Mouse (Mus musculus) lung, postnatal 4 days (tissue): ENCODE measurements around the gene Maf.

ENCODE experiments used
- DNase-seq, 2 experiments: peaks; one replicate each; pipeline ENCODE4 v3.0.0; 2021

Maf gene

DNA sequence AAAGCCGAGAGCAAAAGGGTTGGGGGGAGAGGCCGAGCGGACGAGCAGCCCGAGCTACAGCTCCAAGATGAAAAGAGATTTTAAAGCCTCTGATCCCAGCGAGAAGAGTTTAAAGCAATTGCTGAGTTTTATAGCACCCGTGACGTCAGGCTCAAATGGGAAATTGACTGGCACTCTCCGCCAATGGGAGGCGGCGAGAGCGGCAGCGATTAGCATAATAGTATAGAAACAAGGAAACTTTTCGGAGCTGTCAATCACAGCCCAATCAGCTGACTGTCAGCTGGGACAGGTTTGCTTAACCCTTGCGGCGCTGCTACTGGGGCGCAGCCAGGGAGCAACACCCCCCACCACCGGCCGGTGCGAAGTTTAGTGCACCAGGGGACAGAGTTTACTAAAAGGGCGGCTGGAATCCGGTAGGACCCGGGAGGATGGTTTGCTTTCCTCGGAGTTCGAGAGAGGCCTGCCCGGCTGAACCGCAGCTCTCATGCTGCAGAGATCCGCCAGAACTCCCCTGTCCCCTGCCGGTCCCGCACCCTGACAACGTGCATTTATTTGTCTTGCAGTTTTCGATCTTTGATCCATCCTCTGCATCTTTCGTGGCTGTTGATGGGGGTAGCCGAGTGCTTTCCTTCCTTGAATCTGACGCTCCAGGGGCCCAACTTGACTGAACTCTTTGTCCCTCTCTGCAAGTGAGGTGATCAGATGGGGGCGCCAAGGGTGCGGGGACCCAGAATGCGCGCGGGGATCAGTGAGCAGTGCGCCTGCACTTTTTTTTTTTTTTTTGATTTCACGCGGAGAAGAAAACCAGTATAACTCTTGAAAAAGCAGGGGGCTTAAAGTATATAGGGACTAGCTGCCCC is at the start of gene Maf:
Gene Maf (minus strand): TSS at position 64 of the 860 bp plus-strand sequence.
- peak; percentile 89 to 92 for DNase-seq

- no peak for DNase-seq
Measured at GRCm38 (mm10) chr8:115756965-115757364, 49.4 kb upstream of the Maf start.

- DNase-seq = no peak
Measured at GRCm38 (mm10) chr8:115756027-115756426, 48.4 kb upstream of the Maf start.

- DNase-seq = no peak
Measured at GRCm38 (mm10) chr8:115754694-115755093, 47.1 kb upstream of the Maf start.

GRCm38 (mm10) chr8:115753801-115754200 is 46.2 kb upstream of the Maf start:
- peak; percentile 28 to 55 for DNase-seq

GRCm38 (mm10) chr8:115747426-115747825 is 39.8 kb upstream of the Maf start:
- DNase-seq = no peak

DNA sequence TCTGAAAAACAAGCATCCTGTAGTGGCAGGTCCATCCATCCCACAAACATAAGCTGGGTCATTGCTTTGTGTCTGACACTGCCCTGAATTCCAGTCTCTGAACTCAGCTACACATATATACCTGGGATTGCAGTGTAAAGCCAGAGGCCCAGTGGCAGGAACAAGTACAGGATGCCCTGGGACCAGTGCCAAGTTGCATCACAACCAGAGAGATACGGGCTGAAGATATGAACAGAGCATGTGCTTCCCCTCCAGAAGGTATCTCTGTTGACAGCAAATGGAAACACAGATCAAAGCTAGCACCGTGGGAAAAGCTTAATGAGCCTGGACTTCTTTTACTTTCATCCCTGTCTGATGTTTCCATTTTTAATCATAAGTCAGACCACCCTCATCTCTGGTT is 38.1 kb upstream of the Maf start:
- DNase-seq = no peak

GRCm38 (mm10) chr8:115743441-115743840 is 35.8 kb upstream of the Maf start:
- DNase-seq = no peak

DNA sequence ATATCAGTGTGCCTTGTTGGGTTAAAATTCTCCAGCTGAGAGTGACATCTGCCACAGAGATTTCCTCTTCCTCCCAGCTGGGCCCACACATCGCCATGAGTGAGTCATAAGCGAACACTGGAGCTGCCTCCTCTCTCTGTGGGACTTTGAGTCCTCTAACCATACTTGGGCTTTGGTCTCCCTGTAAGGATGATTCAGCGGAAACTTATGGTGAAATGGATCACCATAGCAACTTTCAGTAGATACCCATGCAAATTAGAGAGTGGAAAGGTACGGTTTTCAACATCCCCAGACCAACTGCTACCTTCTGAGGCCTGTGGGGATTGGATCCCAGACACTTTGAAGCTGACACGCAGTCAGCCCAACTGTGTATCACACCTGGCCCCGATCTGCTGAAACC is 35.1 kb upstream of the Maf start:
- no peak for DNase-seq

GRCm38 (mm10) chr8:115741964-115742363 is 34.4 kb upstream of the Maf start:
- no peak for DNase-seq

- DNase-seq = no peak
Measured at GRCm38 (mm10) chr8:115739756-115740155, 32.2 kb upstream of the Maf start.

- no peak for DNase-seq
Measured at GRCm38 (mm10) chr8:115732401-115732800, 24.8 kb upstream of the Maf start.

- DNase-seq = no peak
Measured at GRCm38 (mm10) chr8:115726807-115727206, 19.2 kb upstream of the Maf start.

DNA sequence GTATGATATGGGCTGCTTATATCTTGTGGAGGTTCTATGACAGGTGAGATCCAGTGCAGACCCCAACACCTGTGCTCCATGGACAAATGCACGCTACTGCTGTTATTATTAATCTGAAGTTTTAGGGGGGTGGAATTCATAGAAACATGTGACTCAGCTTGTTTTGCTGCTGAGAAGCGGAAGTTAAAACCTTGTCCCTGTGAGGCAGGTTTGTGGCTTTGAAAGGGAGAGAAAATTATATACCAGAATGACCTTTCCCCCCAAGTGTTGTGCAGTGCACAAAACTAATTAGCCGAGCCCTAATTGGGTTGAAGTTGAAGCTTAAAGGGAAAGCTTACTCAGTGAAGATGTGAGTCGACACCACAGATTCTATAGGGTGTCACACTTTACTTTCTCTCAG is 18.6 kb upstream of the Maf start:
- DNase-seq = no peak

GRCm38 (mm10) chr8:115719126-115719525 is 11.5 kb upstream of the Maf start:
- DNase-seq = no peak

- no peak for DNase-seq
Measured at GRCm38 (mm10) chr8:115718621-115719020, 11.0 kb upstream of the Maf start.

GRCm38 (mm10) chr8:115715262-115715661 is 7.7 kb upstream of the Maf start:
- no peak for DNase-seq

GRCm38 (mm10) chr8:115711106-115711505 is 3.5 kb upstream of the Maf start:
- DNase-seq = no peak

DNA sequence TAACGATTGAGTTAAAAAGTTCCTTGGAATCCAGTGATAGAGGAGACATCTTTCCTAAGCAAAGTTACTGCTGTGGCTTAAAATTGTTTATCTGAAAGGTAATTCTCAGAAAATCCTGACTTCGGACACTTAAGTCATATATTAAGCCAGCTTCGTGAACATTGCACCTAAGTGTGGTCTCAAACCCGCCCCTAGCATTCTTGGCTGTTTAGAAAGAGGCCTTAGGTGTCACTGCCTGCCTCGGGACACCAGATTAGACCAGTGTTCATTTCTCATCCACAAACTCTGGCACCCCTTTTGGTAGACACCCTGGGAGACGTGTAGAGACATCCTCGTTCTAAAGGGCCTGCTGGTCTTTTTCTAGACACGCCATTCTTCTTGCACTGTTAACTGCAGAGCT is 2.3 kb upstream of the Maf start:
- DNase-seq = no peak

DNA sequence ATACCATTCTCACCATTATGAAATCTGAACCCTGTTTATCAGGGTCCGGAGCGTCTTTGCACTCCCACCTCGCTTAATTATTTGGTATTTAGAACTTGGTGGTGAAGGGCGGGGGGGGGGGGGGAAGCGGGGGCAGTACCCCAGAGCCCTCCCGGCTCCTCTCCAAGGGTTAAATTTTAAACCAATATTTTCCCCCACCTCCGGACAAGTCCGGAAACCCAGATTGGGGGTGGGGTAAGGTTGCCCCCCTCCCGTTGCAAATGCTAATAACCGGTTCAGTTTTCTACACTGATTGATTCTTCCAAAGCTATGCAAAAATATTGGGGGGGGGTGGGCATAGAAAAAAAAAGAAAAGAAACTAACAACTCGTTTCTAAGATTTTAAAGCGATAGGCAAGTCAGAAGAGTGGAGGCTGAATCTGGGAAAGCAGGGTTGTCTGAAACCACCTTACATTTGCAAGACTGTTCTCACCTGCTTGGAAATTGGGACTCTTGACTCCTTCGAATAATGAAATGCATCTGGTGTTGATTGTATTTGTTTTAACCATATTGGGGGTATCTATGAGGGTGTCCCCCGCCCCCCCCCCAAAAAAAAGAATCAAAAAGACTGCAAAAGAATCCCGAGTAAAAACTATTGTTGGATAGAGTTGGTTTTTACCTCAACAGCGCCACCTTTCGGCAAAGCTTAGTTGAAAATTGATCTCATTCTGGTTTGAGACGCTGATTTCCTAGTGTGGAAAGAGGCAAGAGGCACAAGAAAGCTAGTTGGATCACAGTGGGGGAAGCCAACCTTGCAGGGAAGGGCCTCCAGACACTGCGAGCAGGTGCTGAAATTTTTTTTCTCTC is 1.6 kb upstream of the Maf start:
- peak in 1 of 2 experiments; percentile 84 for DNase-seq

DNA sequence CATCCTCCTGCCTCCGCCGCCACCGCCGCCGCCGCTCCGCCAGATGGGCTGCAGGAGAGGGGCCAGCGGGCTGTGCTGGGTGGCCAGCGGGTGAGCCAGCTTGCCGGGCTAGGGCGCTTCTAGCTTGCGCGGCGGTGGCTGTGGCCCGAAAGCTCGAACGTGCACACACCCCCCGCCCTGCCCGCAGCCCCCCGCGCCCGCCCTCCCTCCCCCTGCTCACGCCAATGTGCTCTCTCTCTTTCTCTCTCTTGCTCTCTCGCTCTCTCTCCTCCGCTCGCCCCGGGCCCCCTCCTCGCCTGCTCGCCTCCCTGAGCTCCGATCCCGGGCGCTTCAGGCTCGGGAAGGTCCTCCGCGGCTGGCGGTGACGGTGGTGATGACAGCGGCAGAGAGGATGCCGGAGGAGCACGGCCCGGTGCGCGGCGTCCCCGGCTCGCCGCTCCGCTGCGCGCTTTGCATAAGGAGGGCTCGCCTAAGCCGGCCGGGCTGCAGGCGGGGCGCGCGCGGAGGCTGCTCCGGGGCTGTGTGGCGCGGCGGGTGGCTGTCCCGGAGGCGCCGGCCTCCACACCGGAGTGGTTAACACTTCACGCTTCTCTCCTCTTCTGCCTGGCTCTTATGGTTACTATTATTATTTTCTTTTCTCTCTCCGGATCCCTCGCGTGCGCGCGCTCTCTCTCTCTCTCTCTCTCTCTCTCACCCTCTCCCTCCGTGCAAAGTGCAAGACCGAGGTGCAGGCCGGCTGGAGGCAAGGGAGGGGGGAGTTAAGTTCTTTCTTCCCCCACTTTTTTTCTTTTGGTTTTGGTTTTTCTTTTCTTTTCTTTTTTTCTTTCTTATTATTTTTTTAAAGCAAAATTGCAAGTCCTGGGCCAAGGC is 498 bp downstream of the Maf start:
- DNase-seq = peak; percentile 76 to 84

DNA sequence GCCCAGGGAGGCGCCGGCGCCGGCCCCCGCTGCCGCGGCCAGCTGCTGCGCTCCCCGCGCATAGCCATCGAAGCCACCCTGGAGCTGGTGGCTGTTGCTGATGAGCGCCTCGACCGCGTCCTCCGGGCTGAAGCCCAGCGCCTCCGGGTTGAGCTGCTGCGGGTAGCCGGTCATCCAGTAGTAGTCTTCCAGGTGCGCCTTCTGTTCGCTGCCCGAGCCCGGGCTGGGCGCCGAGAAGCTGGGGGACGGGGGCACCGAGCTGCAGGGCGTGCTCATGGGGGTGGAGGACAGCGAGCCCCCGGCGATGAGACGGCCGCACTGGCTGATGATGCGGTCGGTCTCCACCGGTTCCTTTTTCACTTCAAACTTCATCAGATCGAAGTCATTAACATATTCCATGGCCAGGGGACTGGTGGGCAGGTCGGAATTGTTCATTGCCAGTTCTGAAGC is 1.2 kb downstream of the Maf start:
- DNase-seq = peak in 1 of 2 experiments; percentile 46

- peak; percentile 54 to 58 for DNase-seq
Measured at GRCm38 (mm10) chr8:115705591-115706110, 1.9 kb downstream of the Maf start.
